Mouse (Mus musculus) heart, adult 2 months (tissue): ENCODE data around the gene Zbtb9.

Source experiments
- CTCF ChIP-seq: fragments of 200-600 bp; IDR thresholded peaks from 2 replicates; pipeline ENCODE4 v1.8.1; 2022; ENCODE audit warnings: antibody characterized with exemption, mild to moderate bottlenecking, moderate library complexity
- EP300 ChIP-seq: fragments of 200-500 bp; IDR thresholded peaks from 2 replicates; pipeline ENCODE4 v1.6.1; 2011; ENCODE audit warnings: low read depth, low read length, control low read depth; ENCODE audit not compliant: insufficient read depth

DNA sequence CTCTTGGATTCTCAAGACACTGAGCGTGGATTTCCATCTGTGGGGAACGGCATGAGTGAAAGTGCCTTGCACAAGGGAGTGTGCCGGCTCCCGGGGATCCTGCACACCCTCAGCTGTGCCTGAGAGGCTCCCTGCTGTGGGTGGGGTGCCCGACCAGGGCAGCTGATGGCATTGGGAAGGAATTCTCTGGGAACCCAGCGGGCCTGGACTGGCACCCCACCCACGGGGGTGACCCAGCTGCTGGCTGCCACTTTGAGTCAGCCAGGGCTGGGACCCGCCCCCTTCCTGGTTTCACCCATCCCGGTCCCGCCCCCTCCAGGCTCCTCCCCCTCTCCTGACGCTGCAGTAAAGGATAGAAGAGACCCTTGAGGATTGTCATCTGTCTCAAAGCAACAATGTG lies 78.5 kb downstream of the Zbtb9 start:
- TF ChIP-seq CTCF (no peak), EP300 (no peak)
